Mouse (Mus musculus) left cerebral cortex, postnatal 25 days (tissue): ENCODE data around the gene Sirpb1c. TPM values are rescaled to one million over a fixed set of nuclear protein-coding genes. Genes with fewer than 3 reads are reported as not detected.
"Not testable (repeated sequence)": the region's sequence is repeated elsewhere in the genome, so short reads cannot be mapped to it uniquely, and the experiment has no call there.

ENCODE experiments used
- DNase-seq, 2 experiments: peaks; one replicate each; pipeline ENCODE4 v3.0.0; 2022; ENCODE audit warnings: low spot score in 2 of 2, mixed read lengths in 1 of 2
- intact Hi-C: fragments of 180-260 bp; cut with DNase I; formaldehyde crosslinking; loops from one replicate; pipeline ENCODE4 v1.15.1; 2025
- total RNA-seq, 2 experiments: library from RNA; stranded (reverse); gene quantifications; 2 replicates each; pipeline ENCODE4 v1.2.3; 2021

The Sirpb1c gene
- total RNA-seq: not detected

DNA sequence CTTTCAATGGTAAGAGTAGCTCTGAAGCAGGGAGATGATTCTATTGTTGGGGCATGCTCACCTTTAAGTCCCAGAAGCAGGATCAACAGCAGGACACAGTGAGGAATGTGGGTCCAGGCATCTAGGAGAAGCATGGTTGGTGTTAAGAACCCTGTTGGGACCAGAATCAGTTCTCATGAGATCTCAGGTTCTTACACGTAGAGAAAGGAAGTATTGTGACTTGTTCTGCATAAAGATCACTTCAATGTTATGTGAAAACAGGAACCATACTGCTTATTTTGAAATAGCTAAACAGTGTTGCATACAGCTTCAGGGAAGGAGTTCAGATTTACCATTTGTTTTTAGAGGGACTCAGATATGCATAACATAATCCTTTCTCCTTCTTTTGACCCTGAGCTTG is at the start of gene Sirpb1c:
Gene Sirpb1c, minus strand, starts transcription at position 249 of the 400 bp plus-strand sequence.
- not testable (repeated sequence) for DNase-seq
- intact Hi-C loops: loop anchor here (5.0 kb wide), 1 partner anchor 431 kb away; no protein-coding TSS in a partner anchor

- DNase-seq: no peak
- intact Hi-C loops: no loop called here
Observed at GRCm38 (mm10) chr3:15886380-15886779, 38.1 kb upstream of the Sirpb1c start.

DNA sequence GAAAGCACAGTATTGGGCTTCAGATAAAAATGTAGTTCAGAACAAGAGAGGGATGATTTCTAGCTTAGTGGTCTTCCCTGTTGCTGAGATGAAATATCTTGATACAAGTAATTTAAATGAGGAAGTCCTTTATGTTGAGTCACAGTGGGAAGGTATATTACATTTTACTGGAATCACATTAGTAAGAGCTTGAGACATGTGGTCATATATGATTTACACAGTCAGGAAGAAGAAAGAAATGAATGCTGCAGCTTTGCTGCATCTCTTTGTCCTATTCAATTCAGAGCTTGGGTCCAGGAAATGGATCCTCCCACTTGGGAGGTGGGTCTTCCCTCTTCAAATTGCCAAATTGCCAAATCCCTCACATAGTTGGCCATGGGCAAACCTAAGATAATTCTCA is 7.4 kb upstream of the Sirpb1c start:
- DNase-seq, intact Hi-C loops: not testable (repeated sequence)

DNA sequence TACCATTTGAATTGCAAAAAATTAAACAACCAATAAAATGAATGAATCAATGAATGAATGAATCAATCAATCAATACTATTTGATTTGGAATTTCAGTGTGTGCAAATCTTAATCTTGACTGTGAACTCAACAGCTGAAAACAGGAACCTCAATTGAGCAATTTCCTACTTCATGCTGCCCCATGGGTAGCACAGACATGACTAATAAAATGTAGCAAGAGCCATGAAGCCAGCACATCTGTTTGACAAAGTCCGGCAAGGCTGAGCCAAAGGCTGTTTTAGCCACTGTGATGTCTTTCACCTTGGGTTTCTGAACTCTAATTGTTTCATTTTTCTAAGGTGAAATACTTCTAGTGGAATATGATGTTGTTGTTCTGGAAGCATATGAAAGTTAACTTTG is 1.6 kb upstream of the Sirpb1c start:
- intact Hi-C loops: loop anchor here (5.0 kb wide), 1 partner anchor 433 kb away; no protein-coding TSS in a partner anchor
- no peak for DNase-seq

GRCm38 (mm10) chr3:15847332-15848047 is 838 bp downstream of the Sirpb1c start:
- no peak for DNase-seq
- intact Hi-C loops: loop anchor here (5.0 kb wide), 1 partner anchor 430 kb away; no protein-coding TSS in a partner anchor

DNA sequence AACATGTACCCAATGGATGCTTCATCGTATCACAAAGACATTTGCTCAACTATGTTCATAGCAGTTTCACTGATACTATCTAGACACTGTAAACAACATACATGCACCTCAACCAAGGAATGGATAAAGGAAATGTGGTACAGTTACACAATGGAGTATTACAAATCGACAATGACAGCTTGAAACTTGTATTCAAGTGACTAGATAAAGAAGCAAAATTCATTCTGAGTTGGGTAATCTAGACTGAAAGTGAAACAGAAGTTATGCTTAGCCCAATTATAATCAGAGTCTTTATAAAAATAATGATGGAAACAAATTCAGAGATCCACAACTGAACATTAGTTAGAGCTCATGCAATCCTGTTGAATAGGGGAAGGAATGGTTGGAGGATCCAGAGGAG is 74.7 kb downstream of the Sirpb1c start:
- intact Hi-C loops, DNase-seq: not testable (repeated sequence)

Other genes starting within 250 kb of the Sirpb1c start
- not detected for gene Gm5150, start 157.9 kb upstream of the Sirpb1c start, total RNA-seq